Mouse (Mus musculus): Measurements from ENCODE around the gene Sema3g.

GRCm38 (mm10) chr14:31269456-31270100 lies 51.9 kb downstream of the Sema3g start:
- TF ChIP-seq CTCF (IDR thresholded peaks at IDR 0.05; ENCODE audit: insufficient read depth, low read depth, low read length), result no peak
- TF ChIP-seq POLR2A (IDR thresholded peaks at IDR 0.05; ENCODE audit: insufficient read depth, low read depth, low read length), result no peak
